Mouse (Mus musculus) neural tube, embryonic 11.5 days (tissue): Measurements from ENCODE around the gene Olfr1361. TPM values are rescaled to one million over a fixed set of nuclear protein-coding genes. Genes with fewer than 3 reads are reported as not detected.

Experiments
- ATAC-seq: fragments of 200-750 bp; cut with Nextera tagmentation; 2 replicates; pipeline ENCODE4 v1.8.0; 2017; ENCODE audit warnings: moderate number of reproducible peaks, mild to moderate bottlenecking, moderate TSS enrichment, moderate library complexity; ENCODE audit not compliant: insufficient read depth, low FRiP score, low TSS enrichment
- DNase-seq: peaks from one replicate; pipeline ENCODE4 v3.0.0-alpha.2; 2015; ENCODE audit warnings: low spot score
- H3K27ac ChIP-seq: fragments of 300-500 bp; sonication (generic); 2 replicates; pipeline ENCODE4 v1.5.1; 2014; ENCODE audit warnings: low read depth, mild to moderate bottlenecking, low read length
- H3K27me3 ChIP-seq: fragments of 300-500 bp; sonication (generic); 2 replicates; pipeline ENCODE4 v1.6.1; 2014; ENCODE audit warnings: mild to moderate bottlenecking, low read length, mixed read lengths; ENCODE audit not compliant: control insufficient read depth, insufficient read depth
- H3K36me3 ChIP-seq: fragments of 300-500 bp; sonication (generic); 2 replicates; pipeline ENCODE4 v1.6.1; 2014; ENCODE audit warnings: mild to moderate bottlenecking, low read length, moderate library complexity, mixed read lengths; ENCODE audit not compliant: control insufficient read depth, insufficient read depth
- H3K4me1 ChIP-seq: fragments of 300-500 bp; sonication (generic); 2 replicates; pipeline ENCODE4 v1.6.1; 2014; ENCODE audit warnings: low read length, mixed read lengths; ENCODE audit not compliant: control insufficient read depth, insufficient read depth
- H3K4me2 ChIP-seq: fragments of 300-500 bp; sonication (generic); 2 replicates; pipeline ENCODE4 v1.6.1; 2014; ENCODE audit warnings: low read depth, mild to moderate bottlenecking, moderate library complexity
- H3K4me3 ChIP-seq: fragments of 300-500 bp; sonication (generic); 2 replicates; pipeline ENCODE4 v1.5.1; 2014; ENCODE audit warnings: low read depth, low read length
- H3K9ac ChIP-seq: fragments of 300-500 bp; sonication (generic); 2 replicates; pipeline ENCODE4 v1.6.1; 2014; ENCODE audit warnings: mild to moderate bottlenecking, low read length
- H3K9me3 ChIP-seq: fragments of 300-500 bp; sonication (generic); 2 replicates; pipeline ENCODE4 v1.6.1; 2016; ENCODE audit warnings: low read length; ENCODE audit not compliant: control insufficient read depth
- WGBS: fragments of 180-500 bp; shearing (Covaris S2); extraction: QIAGEN DNeasy Blood & Tissue Kit; methylation state at CpG from one replicate; pipeline ENCODE4 v1.1.7; 2014; 5-methylcytosine and 5-hydroxymethylcytosine counted together
- polyA plus RNA-seq: library from polyadenylated mRNA; unstranded; fragments of >200 nt; fragmentation: Nextera tagmentation; extraction: Ambion mirVana; gene quantifications from 2 replicates; pipeline ENCODE4 v1.2.1, GENCODE M21; 2014

Olfr1361 gene
- 0.08 TPM in 1 of 2 replicates, not detected in the other for polyA plus RNA-seq

- DNase-seq (no peak), ATAC-seq (no peak)
- WGBS, result 69% methylated on average over 2 of the region's 2 CpGs
- Histone ChIP-seq H3K27ac (no peak within 1 kb of the TSS), H3K36me3 (no peaks in the 10 kb centered on the region), H3K4me2 (no peak within 1 kb of the TSS), H3K4me1 (no peaks in the 10 kb centered on the region), H3K4me3 (no peak within 1 kb of the TSS), H3K9me3 (no peaks in the 10 kb centered on the region), H3K27me3 (no peaks in the 10 kb centered on the region), H3K9ac (no peak within 1 kb of the TSS)
Observed at GRCm38 (mm10) chr13:21663286-21663685, at the start of gene Olfr1361. Gene Olfr1361 (minus strand): TSS chr13:21663386.

DNA sequence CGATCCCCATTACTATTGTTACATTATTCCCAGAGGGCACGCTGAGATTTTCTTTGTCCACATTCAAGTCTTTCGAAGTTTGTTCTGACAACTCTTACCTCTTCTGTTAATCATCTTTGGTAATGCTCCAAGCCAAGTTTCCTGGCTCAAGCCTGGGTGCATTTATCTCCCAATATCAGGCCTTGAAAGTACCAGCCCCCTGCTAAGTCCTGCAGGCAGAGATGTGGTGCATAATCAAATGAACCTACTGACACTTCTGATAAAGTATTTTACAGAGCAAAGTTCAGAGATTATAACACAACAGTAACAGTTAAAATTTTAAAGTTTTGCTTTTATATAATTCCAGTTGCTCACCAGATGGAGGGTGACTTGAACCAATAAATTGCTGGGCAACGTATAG, 48.5 kb upstream of the Olfr1361 start:
- H3K27me3 ChIP-seq, result no peaks in the 10 kb centered on the region
- DNase-seq (no peak), ATAC-seq (no peak)
- H3K27ac ChIP-seq, result no peak overlapping the region
- H3K36me3 ChIP-seq, result no peaks in the 10 kb centered on the region
- H3K9me3 ChIP-seq, result no peaks in the 10 kb centered on the region
- 32% methylated on average over 4 of the region's 4 CpGs for WGBS
- H3K4me2 ChIP-seq, result peak overlapping the region; percentile 44
- H3K4me3 ChIP-seq, result peak overlapping the region; percentile 37
- H3K9ac ChIP-seq, result no peak overlapping the region
- peaks cover 6% of the 10 kb centered on the region; the same call in 1 of the 2 replicates for H3K4me1 ChIP-seq

GRCm38 (mm10) chr13:21710821-21711525, 47.8 kb upstream of the Olfr1361 start:
- WGBS, result 2% methylated on average over 22 of the region's 22 CpGs

GRCm38 (mm10) chr13:21710031-21710711, 47.0 kb upstream of the Olfr1361 start:
- Histone ChIP-seq H3K9me3 (no peaks in the 10 kb centered on the region), H3K4me1 (peaks cover 3% of the 10 kb centered on the region; the same call in 1 of the 2 replicates), H3K4me3 (peak overlapping the region; percentile 63), H3K36me3 (no peaks in the 10 kb centered on the region), H3K27ac (0 out of 2 replicates have a peak overlapping the region, but pooled peaks have one; percentile 23), H3K27me3 (no peaks in the 10 kb centered on the region), H3K4me2 (peak overlapping the region; percentile 33), H3K9ac (peak overlapping the region; percentile 61)
- WGBS, result under 1% methylated on average over 32 of the region's 32 CpGs
- DNase-seq (peak; percentile 88), ATAC-seq (peak; percentile 81)

More at GRCm38 (mm10) chr13:21710821-21711525, 47.8 kb upstream of the Olfr1361 start:
- no peaks in the 10 kb centered on the region for H3K36me3 ChIP-seq
- peak; percentile 78 for ATAC-seq
- peak overlapping the region; percentile 37 for H3K4me3 ChIP-seq
- H3K4me1 ChIP-seq, result peaks cover 6% of the 10 kb centered on the region; the same call in 1 of the 2 replicates
- H3K27me3 ChIP-seq, result no peaks in the 10 kb centered on the region
- no peak overlapping the region for H3K27ac ChIP-seq
- H3K9me3 ChIP-seq, result no peaks in the 10 kb centered on the region
- DNase-seq, result peak; percentile 77
- peak overlapping the region; percentile 44 for H3K4me2 ChIP-seq
- no peak overlapping the region for H3K9ac ChIP-seq

DNA sequence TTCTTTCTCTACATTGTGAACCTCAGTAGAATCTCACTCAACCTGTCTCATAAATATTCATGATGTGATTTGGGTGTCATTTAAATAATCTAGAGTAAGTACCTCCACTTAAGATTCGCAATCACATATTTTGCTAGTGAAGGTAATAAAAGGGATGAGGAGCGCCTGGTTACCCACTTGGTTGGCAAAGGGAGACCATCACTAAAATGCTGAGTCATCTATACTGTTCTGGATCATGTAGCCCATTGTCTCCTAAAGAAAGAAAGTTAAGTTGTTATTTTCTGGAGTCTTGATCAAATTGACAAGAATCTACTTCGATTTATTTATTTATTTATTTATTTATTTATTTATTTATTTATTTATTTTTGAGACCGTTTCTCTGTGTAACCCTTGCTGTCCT, 43.5 kb upstream of the Olfr1361 start:
- no peak overlapping the region for H3K9ac ChIP-seq
- H3K27ac ChIP-seq, result no peak overlapping the region
- DNase-seq, result no peak
- H3K4me1 ChIP-seq, result no peaks in the 10 kb centered on the region
- no peaks in the 10 kb centered on the region for H3K27me3 ChIP-seq
- no peaks in the 10 kb centered on the region for H3K9me3 ChIP-seq
- H3K36me3 ChIP-seq, result no peaks in the 10 kb centered on the region
- no peak for ATAC-seq
- no peak overlapping the region for H3K4me2 ChIP-seq
- H3K4me3 ChIP-seq, result no peak overlapping the region
- WGBS, result 73% methylated on average over 4 of the region's 4 CpGs

DNA sequence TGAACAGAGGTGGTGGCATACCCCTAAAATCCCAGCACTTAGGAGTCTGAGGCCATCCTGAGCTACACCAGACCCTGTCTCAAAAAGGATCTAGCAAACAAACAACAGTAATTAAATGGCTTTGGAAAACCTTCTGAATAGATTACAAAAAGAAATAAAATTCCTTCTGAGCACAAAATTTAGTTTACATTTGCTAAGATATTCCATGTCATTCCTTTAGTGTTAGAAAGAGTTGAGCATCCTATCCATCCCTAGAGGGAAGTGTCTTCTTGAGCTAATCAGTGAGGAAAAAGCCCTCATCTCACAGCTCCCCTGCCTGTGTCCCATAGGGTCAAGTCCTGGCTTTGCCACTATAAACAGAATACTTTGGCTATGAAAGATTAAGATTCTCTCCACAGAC, 34.6 kb upstream of the Olfr1361 start, which contains the start of gene Olfr1359:
TSS of gene Olfr1359 (plus strand) at position 301 of the 400 bp plus-strand sequence.
- H3K27me3 ChIP-seq, result no peaks in the 10 kb centered on the region
- no peaks in the 10 kb centered on the region for H3K4me1 ChIP-seq
- no peak within 1 kb of the TSS for H3K4me2 ChIP-seq
- H3K9me3 ChIP-seq, result no peaks in the 10 kb centered on the region
- H3K27ac ChIP-seq, result no peak within 1 kb of the TSS
- H3K36me3 ChIP-seq, result no peaks in the 10 kb centered on the region
- no peak for ATAC-seq
- H3K9ac ChIP-seq, result no peak within 1 kb of the TSS
- no peak for DNase-seq
- no peak within 1 kb of the TSS for H3K4me3 ChIP-seq

DNA sequence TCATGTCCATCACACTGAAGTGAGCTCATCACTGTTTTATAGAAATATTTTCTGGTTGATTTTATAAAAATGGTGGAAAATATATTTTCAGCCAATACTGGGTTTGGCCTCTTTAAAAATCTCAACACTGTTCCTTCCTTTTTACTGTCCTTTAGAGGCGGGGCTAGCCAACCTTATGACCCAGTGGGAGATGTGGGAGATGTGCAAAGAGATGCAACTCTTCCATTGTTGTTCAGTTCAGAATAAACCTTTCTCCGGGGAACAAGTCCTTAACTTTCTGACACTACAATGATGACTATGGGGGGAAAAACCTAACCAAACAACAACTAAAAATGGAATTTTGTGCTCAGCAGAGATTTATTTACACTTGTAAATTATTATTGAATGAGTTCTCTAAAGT, 14.1 kb upstream of the Olfr1361 start, which contains the start of gene Olfr1360:
TSS of gene Olfr1360 (minus strand) at position 101 of the 400 bp plus-strand sequence.
- H3K27me3 ChIP-seq, result no peaks in the 10 kb centered on the region
- ATAC-seq (no peak), DNase-seq (no peak)
- no peak within 1 kb of the TSS for H3K27ac ChIP-seq
- WGBS, result 79% methylated on average over 2 of the region's 2 CpGs
- no peaks in the 10 kb centered on the region for H3K9me3 ChIP-seq
- H3K4me2 ChIP-seq, result no peak within 1 kb of the TSS
- no peak within 1 kb of the TSS for H3K9ac ChIP-seq
- no peaks in the 10 kb centered on the region for H3K36me3 ChIP-seq
- no peaks in the 10 kb centered on the region for H3K4me1 ChIP-seq
- no peak within 1 kb of the TSS for H3K4me3 ChIP-seq

DNA sequence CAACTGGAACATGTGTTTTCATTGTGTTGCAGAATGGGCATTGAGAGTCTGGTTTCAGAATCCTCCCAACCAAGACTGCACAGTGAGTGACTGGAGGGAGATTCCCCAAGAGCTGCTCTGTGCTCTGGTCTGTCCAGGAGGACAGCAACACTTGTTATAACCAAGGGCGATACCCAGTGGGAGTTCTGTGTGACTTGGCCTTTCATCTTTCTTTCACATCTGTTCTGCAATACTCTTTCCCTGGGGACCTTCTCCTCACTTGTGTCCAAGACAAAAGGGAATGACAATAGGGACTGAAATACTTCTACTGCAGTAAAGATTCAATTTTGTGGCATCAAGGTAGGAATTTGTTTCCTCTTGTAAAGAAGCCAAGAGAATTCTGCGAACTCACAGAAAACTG, 20.8 kb downstream of the Olfr1361 start, which contains the start of gene Olfr11:
TSS of gene Olfr11 (minus strand) at position 101 of the 400 bp plus-strand sequence.
- no peak for DNase-seq
- no peak within 1 kb of the TSS for H3K4me3 ChIP-seq
- WGBS, result 83% methylated on average over 2 of the region's 2 CpGs

More for the DNA sequence above, 20.8 kb downstream of the Olfr1361 start, which contains the start of gene Olfr11:
- H3K4me1 ChIP-seq, result no peaks in the 10 kb centered on the region
- no peak for ATAC-seq
- H3K27ac ChIP-seq, result no peak within 1 kb of the TSS
- no peaks in the 10 kb centered on the region for H3K9me3 ChIP-seq
- H3K27me3 ChIP-seq, result no peaks in the 10 kb centered on the region
- no peak within 1 kb of the TSS for H3K9ac ChIP-seq
- H3K4me2 ChIP-seq, result no peak within 1 kb of the TSS
- no peaks in the 10 kb centered on the region for H3K36me3 ChIP-seq
